ENCODE assay signal across 8 mouse cellular contexts in genomic region chr4:138793276-138793675, GRCm38 (mm10). TPM values are rescaled to one million over a fixed set of nuclear protein-coding genes. Genes with fewer than 3 reads are reported as not detected.
A peak's percentile ranks its signal among the peaks of the same experiment; 100 is the strongest.
DNase-seq lines count a peak whose midpoint lies in the region; TF ChIP-seq lines count a peak whose summit lies in the region.

No protein-coding gene starts in this region.

- H3K9me3 ChIP-seq in ES-Bruce4 (replicated peaks; ENCODE audit: control insufficient read depth, insufficient read depth, low read length, poor library complexity, severe bottlenecking), result no peaks in the 10 kb centered on the region

- intact Hi-C loops in heart, postnatal 10 days (cut with DNase I), result loop anchor here (2.0 to 5.0 kb wide), 3 partner anchors 44 to 84 kb away; no protein-coding TSS in a partner anchor
- intact Hi-C loops in left cerebral cortex, postnatal 10 days (cut with DNase I), result loop anchor here (2.0 to 5.0 kb wide), 3 partner anchors 44 to 346 kb away; no protein-coding TSS in a partner anchor

- no peaks in the 10 kb centered on the region for H3K36me3 ChIP-seq in ES-Bruce4 (ENCODE audit: control insufficient read depth, insufficient read depth, low read length, poor library complexity, severe bottlenecking)

- no peak for TF ChIP-seq POLR2A in ES-Bruce4 (IDR thresholded peaks at IDR 0.05; ENCODE audit: insufficient read depth, low read length)

- no peak overlapping the region for H3K27ac ChIP-seq in ES-Bruce4 (ENCODE audit: insufficient read depth, low read length)

- TF ChIP-seq EP300 in ES-Bruce4 (IDR thresholded peaks at IDR 0.05; ENCODE audit: insufficient read depth, low read depth, low read length), result no peak

- H3K4me3 ChIP-seq in ES-Bruce4 (ENCODE audit: low read depth, low read length), result no peak overlapping the region

- TF ChIP-seq CTCF in ES-Bruce4 (IDR thresholded peaks at IDR 0.05; ENCODE audit: low read depth, low read length), result peak; percentile 73

- DNase-seq in heart, postnatal 10 days, result peak; percentile 31 to 51
- DNase-seq in heart, adult 8-10 months (ENCODE audit: low spot score), result no peak
- DNase-seq in cerebellum, adult 8-10 months, result peak; percentile 7
- peak; percentile 44 for DNase-seq in gastrocnemius, postnatal 10 days
- peak; percentile 73 to 76 for DNase-seq in left cerebral cortex, postnatal 10 days (ENCODE audit: extremely low spot score in 1 of 2, low spot score in 2 of 2)
- peak; percentile 65 for DNase-seq in right cerebral cortex, postnatal 25 days
- no peak for DNase-seq in Muller cell, postnatal 12 days (ENCODE audit: inconsistent ontology term)

- H3K4me1 ChIP-seq in ES-Bruce4 (ENCODE audit: control insufficient read depth, insufficient read depth, low read length), result peaks cover 12% of the 10 kb centered on the region

- H3K9ac ChIP-seq in ES-Bruce4 (ENCODE audit: low read depth, poor library complexity, severe bottlenecking), result no peak overlapping the region

- no peaks in the 10 kb centered on the region for H3K27me3 ChIP-seq in ES-Bruce4 (ENCODE audit: control insufficient read depth, insufficient read depth, low read length, poor library complexity, severe bottlenecking)

RNA-seq across cellular contexts. Expression of gene Pla2g2d, which starts 17.7 kb away (rescaled TPM):
- total RNA-seq in heart, postnatal 10 days (2021), result not detected
- 1 to 10 TPM in 2 of 4 experiments, under 1 TPM in 1, not detected in 1; 0.44 to 1.9 (median 1.2) TPM for total RNA-seq in heart, adult 8-10 months (2022)
- polyA plus RNA-seq in ES-Bruce4 (2011; ENCODE audit: insufficient read depth, insufficient read length, low read depth, missing spikeins), result 0.41 and 0.55 TPM in 2 replicates
- total RNA-seq in gastrocnemius, postnatal 10 days (2021), result not detected
- under 1 TPM in 1 of 2 experiments, not detected in 1; 0.16 TPM for total RNA-seq in left cerebral cortex, postnatal 10 days (2021)

RNA-seq across cellular contexts. Expression of gene Pla2g2f, which starts 35.9 kb away (rescaled TPM):
- under 1 TPM; 0.10 to 0.12 TPM for total RNA-seq in heart, postnatal 10 days (2021)
- total RNA-seq in heart, adult 8-10 months (2022), result under 1 TPM; 0.34 to 0.63 (median 0.55) TPM
- not detected in 2 replicates for polyA plus RNA-seq in ES-Bruce4 (2011; ENCODE audit: insufficient read depth, insufficient read length, low read depth, missing spikeins)
- total RNA-seq in gastrocnemius, postnatal 10 days (2021), result not detected
- not detected for total RNA-seq in left cerebral cortex, postnatal 10 days (2021)

RNA-seq across cellular contexts. Expression of gene Ubxn10, which starts 56.3 kb away (rescaled TPM):
- total RNA-seq in heart, postnatal 10 days (2021), result 1 to 10 TPM; 1.7 to 2.8 TPM
- 1 to 10 TPM; 2.3 to 3.3 (median 2.8) TPM for total RNA-seq in heart, adult 8-10 months (2022)
- 1.0 and 1.3 TPM in 2 replicates for polyA plus RNA-seq in ES-Bruce4 (2011; ENCODE audit: insufficient read depth, insufficient read length, low read depth, missing spikeins)
- under 1 TPM; 0.20 to 0.28 TPM for total RNA-seq in gastrocnemius, postnatal 10 days (2021)
- total RNA-seq in left cerebral cortex, postnatal 10 days (2021), result 1 to 10 TPM; 1.1 to 1.3 TPM

Comparison
In these comparisons a context has a peak if more than half of its experiments do, and no peak if none do; other contexts are left out.
1. DNase-seq: peak in heart, postnatal 10 days (2 of 2), cerebellum, adult 8-10 months (single experiment), gastrocnemius, postnatal 10 days (single experiment), left cerebral cortex, postnatal 10 days (2 of 2) and right cerebral cortex, postnatal 25 days (single experiment); none in heart, adult 8-10 months (single experiment) and Muller cell, postnatal 12 days (single experiment).